Mouse (Mus musculus): ENCODE data around the gene Ccp110. TPM values are rescaled to one million over a fixed set of nuclear protein-coding genes. Genes with fewer than 3 reads are reported as not detected.

The Ccp110 gene
- polyA plus RNA-seq, 1 experiment: 0.41 TPM

DNA sequence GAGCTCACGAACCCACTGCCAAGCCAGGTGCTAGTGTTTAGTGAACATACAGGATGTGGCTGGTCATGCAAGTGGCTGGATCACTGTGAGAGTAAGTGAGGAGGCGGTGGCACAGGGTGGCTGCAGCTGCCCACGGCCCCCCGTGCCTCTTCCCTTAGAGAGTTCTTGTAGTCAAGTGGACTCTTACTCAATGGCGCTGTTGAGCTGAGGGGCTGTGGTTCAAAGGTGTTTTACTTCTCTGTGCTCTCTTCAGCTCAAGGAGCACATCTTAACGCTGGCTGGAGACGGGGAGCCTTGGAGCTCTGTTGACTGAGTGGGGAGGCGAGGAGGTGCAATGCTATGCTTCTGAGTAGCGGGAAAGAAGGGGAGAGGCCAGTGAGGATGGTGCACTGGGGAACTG is 11.6 kb downstream of the Ccp110 start:
- TF ChIP-seq POLR2A (IDR thresholded peaks at IDR 0.05; ENCODE audit: low read depth, low read length): no peak
- TF ChIP-seq CTCF (IDR thresholded peaks at IDR 0.05; ENCODE audit: extremely low read depth, insufficient read length, insufficient replicate concordance, low read depth, low read length): no peak
- Histone ChIP-seq H3K4me3 (ENCODE audit: low read depth, low read length) (no peak overlapping the region), H3K4me1 (ENCODE audit: control insufficient read depth, insufficient read depth, insufficient read length, low read length) (peaks cover 3% of the 10 kb centered on the region; the same call in 1 of the 2 replicates), H3K27ac (ENCODE audit: insufficient read depth, low read depth, low read length) (no peak overlapping the region), H3K36me3 (ENCODE audit: control insufficient read depth, insufficient read depth, low read length) (peaks cover 9% of the 10 kb centered on the region), H3K27me3 (ENCODE audit: control insufficient read depth, insufficient read depth, low read length) (no peaks in the 10 kb centered on the region)
- WGBS: 94% methylated on average over 9 of the region's 9 CpGs

DNA sequence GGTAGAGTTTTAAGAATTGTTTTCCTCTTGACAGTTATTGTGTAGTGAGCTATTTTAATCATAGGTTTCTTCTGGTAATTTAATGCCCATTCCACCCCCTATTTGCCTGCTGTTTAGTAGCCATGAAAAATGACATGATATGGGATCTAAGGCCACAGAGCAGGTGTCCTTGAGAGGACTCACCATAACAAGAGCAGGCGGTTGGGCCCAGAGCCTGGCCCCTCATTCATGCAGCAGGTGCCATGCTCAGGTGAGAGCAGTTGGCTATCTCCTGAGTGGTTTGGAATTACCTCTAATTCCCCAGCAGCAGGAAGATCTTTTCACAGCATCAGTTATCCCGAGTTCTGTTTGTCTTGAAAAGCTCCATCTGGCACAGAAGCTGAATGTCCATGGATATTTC is 13.1 kb downstream of the Ccp110 start:
- Histone ChIP-seq H3K4me3 (ENCODE audit: low read depth, low read length) (no peak overlapping the region), H3K36me3 (ENCODE audit: control insufficient read depth, insufficient read depth, low read length) (peaks cover 9% of the 10 kb centered on the region), H3K4me1 (ENCODE audit: control insufficient read depth, insufficient read depth, insufficient read length, low read length) (peaks cover 5% of the 10 kb centered on the region; the same call in 1 of the 2 replicates), H3K27me3 (ENCODE audit: control insufficient read depth, insufficient read depth, low read length) (no peaks in the 10 kb centered on the region), H3K27ac (ENCODE audit: insufficient read depth, low read depth, low read length) (no peak overlapping the region)
- 85% methylated on average over 2 of the region's 2 CpGs for WGBS
- no peak for TF ChIP-seq CTCF (IDR thresholded peaks at IDR 0.05; ENCODE audit: extremely low read depth, insufficient read length, insufficient replicate concordance, low read depth, low read length)
- no peak for TF ChIP-seq POLR2A (IDR thresholded peaks at IDR 0.05; ENCODE audit: low read depth, low read length)

DNA sequence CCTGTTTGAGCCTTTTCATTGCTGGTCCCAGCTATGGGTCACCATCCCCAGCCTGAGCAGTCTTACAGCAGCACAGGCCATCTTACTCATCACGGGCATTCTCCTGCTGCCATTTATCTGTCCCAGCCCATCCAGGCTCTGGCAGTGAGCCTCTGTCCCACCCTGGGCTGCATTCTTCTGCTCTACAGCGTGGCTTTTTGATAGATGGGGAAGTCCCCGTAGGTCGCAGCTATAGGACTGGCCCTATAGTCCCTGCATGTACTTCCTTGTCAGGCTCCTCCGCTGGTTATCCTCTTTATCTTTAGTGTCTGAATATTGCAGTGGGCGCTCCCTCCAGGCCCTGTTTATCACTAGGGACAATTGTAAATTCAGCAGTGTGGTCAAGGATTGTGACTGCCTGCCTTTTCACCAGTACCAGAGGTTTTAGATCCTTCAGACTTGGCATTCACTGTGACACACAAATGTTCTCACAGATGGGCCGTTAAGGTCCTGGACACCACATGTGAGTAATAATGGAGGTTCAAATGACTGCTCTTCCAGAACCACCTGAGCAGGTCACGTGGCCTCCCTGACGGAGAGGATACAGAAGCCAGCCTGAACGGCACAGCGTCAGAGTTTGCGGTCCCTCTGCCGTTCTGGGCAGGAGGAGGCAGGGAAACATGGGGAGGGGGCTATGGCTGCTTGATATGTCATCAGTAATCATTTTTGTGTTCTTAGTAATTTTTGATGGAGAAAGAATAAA is 16.7 kb downstream of the Ccp110 start:
- no peak overlapping the region for H3K4me3 ChIP-seq (ENCODE audit: low read depth, low read length)
- H3K4me1 ChIP-seq (ENCODE audit: control insufficient read depth, insufficient read depth, insufficient read length, low read length): peaks cover 5% of the 10 kb centered on the region; the same call in 1 of the 2 replicates
- no peaks in the 10 kb centered on the region for H3K27me3 ChIP-seq (ENCODE audit: control insufficient read depth, insufficient read depth, low read length)
- WGBS: 75% methylated on average over 13 of the region's 13 CpGs
- H3K36me3 ChIP-seq (ENCODE audit: control insufficient read depth, insufficient read depth, low read length): peaks cover 4% of the 10 kb centered on the region
- no peak for TF ChIP-seq CTCF (IDR thresholded peaks at IDR 0.05; ENCODE audit: extremely low read depth, insufficient read length, insufficient replicate concordance, low read depth, low read length)
- TF ChIP-seq POLR2A (IDR thresholded peaks at IDR 0.05; ENCODE audit: low read depth, low read length): no peak
- no peak overlapping the region for H3K27ac ChIP-seq (ENCODE audit: insufficient read depth, low read depth, low read length)

DNA sequence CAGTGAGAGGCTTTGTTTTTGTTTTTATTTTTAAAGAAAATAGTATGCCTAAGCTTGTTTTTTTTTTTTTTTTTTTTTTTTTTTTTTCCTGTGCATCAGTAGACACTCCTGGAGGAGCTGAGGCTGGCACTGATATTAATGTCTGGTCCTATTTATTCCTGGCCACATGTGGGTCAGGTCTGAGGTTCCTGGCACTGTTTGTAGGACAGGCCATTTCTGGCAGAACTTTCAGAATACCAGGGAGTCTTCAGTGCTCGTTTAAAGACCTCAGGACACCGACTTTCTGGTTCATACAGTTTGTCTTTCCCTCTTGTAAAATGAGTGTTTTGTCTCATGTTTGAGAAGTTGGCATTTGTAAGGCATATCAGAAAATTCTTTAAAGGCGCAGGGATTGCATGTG is 19.4 kb downstream of the Ccp110 start:
- H3K4me1 ChIP-seq (ENCODE audit: control insufficient read depth, insufficient read depth, insufficient read length, low read length): peaks cover 5% of the 10 kb centered on the region; the same call in 1 of the 2 replicates
- H3K27me3 ChIP-seq (ENCODE audit: control insufficient read depth, insufficient read depth, low read length): no peaks in the 10 kb centered on the region
- TF ChIP-seq POLR2A (IDR thresholded peaks at IDR 0.05; ENCODE audit: low read depth, low read length) (no peak), CTCF (IDR thresholded peaks at IDR 0.05; ENCODE audit: extremely low read depth, insufficient read length, insufficient replicate concordance, low read depth, low read length) (no peak)
- 89% methylated on average over 3 of the region's 3 CpGs for WGBS
- H3K27ac ChIP-seq (ENCODE audit: insufficient read depth, low read depth, low read length): no peak overlapping the region
- H3K36me3 ChIP-seq (ENCODE audit: control insufficient read depth, insufficient read depth, low read length): no peaks in the 10 kb centered on the region; the same call in 1 of the 2 replicates
- no peak overlapping the region for H3K4me3 ChIP-seq (ENCODE audit: low read depth, low read length)

DNA sequence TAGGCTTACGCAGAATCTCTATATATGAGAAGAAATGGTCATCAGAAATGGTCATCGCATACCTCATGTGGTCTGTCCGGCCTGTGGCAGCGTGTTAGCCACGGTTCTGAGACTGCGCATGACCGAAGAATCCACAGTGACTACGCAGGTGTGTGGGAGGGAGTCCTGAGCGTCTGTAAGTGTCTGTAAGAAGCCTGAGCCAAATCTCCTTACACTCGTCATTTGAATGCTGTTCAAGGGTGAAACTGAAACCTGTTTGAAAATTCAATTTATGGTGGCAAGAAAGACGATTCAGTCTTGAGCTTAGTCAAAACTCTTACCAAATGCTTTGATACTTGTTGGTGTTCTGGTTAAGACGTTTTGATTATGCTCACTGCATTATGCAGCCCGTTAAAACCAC is 20.9 kb downstream of the Ccp110 start:
- H3K4me3 ChIP-seq (ENCODE audit: low read depth, low read length): no peak overlapping the region
- WGBS: 92% methylated on average over 13 of the region's 13 CpGs
- H3K4me1 ChIP-seq (ENCODE audit: control insufficient read depth, insufficient read depth, insufficient read length, low read length): peaks cover 5% of the 10 kb centered on the region; the same call in 1 of the 2 replicates
- H3K27me3 ChIP-seq (ENCODE audit: control insufficient read depth, insufficient read depth, low read length): no peaks in the 10 kb centered on the region
- TF ChIP-seq POLR2A (IDR thresholded peaks at IDR 0.05; ENCODE audit: low read depth, low read length) (no peak), CTCF (IDR thresholded peaks at IDR 0.05; ENCODE audit: extremely low read depth, insufficient read length, insufficient replicate concordance, low read depth, low read length) (no peak)
- no peak overlapping the region for H3K27ac ChIP-seq (ENCODE audit: insufficient read depth, low read depth, low read length)
- no peaks in the 10 kb centered on the region; the same call in 1 of the 2 replicates for H3K36me3 ChIP-seq (ENCODE audit: control insufficient read depth, insufficient read depth, low read length)

DNA sequence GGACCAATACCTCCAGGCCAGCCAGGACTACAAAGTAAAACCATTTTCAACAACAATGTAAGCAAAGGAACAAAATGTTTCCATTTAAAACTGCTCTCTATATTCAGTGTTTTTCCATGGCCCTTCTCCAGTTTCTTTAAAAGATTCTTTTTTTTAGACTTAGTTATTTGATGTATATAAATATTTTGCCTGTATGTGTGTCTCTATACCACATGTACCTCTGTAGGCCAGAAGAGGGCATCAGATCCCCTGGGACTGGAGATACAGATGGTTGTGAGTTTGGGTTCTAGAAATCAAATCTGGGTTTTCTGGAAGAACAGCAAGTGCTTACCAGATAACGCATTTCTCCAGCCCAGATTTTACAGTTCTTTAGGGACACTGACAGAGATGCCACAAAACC is 26.4 kb downstream of the Ccp110 start:
- no peak overlapping the region for H3K4me3 ChIP-seq (ENCODE audit: low read depth, low read length)
- WGBS: 83% methylated on average over 1 of the region's 1 CpGs

DNA sequence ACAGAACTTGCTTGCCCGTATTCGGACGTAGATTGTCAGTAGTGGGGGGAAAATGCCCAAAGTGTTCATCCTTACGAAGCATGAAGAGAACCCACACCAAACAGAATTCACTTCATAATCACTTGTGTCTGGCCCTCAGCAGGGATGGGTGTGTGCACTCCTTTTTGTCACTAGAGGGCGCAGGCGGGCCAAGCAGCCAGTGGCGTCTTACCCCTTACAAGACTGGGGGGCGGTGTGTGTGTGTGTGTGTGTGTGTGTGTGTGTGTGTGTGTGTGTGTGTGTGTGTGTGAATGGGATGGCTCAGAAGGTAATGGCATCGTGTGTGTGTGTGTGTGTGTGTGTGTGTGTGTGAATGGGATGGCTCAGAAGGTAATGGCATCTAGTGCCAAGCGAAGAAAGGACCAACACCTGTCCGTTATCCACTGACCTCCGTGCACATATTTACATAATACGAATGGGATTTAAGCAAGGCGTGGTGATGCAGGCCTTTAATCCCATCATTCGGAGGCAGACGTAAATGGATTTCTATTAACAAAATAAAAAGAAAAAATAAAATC is 27.7 kb downstream of the Ccp110 start, which contains the start of gene Vps35l:
Gene Vps35l, plus strand, starts transcription at position 252 of the 557 bp plus-strand sequence.
- peaks cover 12% of the 10 kb centered on the region for H3K4me1 ChIP-seq (ENCODE audit: control insufficient read depth, insufficient read depth, insufficient read length, low read length)
- H3K27ac ChIP-seq (ENCODE audit: insufficient read depth, low read depth, low read length): peak within 1 kb of the TSS; percentile 43
- WGBS: 2% methylated on average over 16 of the region's 16 CpGs
- TF ChIP-seq POLR2A (IDR thresholded peaks at IDR 0.05; ENCODE audit: low read depth, low read length) (no peak), CTCF (IDR thresholded peaks at IDR 0.05; ENCODE audit: extremely low read depth, insufficient read length, insufficient replicate concordance, low read depth, low read length) (peak; percentile 64)
- no peaks in the 10 kb centered on the region for H3K27me3 ChIP-seq (ENCODE audit: control insufficient read depth, insufficient read depth, low read length)
- H3K36me3 ChIP-seq (ENCODE audit: control insufficient read depth, insufficient read depth, low read length): peaks cover 3% of the 10 kb centered on the region; the same call in 1 of the 2 replicates
- peak within 1 kb of the TSS; percentile 86 for H3K4me3 ChIP-seq (ENCODE audit: low read depth, low read length)

More for the DNA sequence above, 26.4 kb downstream of the Ccp110 start:
- no peaks in the 10 kb centered on the region for H3K27me3 ChIP-seq (ENCODE audit: control insufficient read depth, insufficient read depth, low read length)
- peaks cover 12% of the 10 kb centered on the region for H3K4me1 ChIP-seq (ENCODE audit: control insufficient read depth, insufficient read depth, insufficient read length, low read length)
- TF ChIP-seq CTCF (IDR thresholded peaks at IDR 0.05; ENCODE audit: extremely low read depth, insufficient read length, insufficient replicate concordance, low read depth, low read length) (no peak), POLR2A (IDR thresholded peaks at IDR 0.05; ENCODE audit: low read depth, low read length) (no peak)
- H3K36me3 ChIP-seq (ENCODE audit: control insufficient read depth, insufficient read depth, low read length): no peaks in the 10 kb centered on the region
- H3K27ac ChIP-seq (ENCODE audit: insufficient read depth, low read depth, low read length): no peak overlapping the region

All from small intestine, adult 2 months (tissue).